Mouse (Mus musculus): ENCODE results near the gene Tspan1.

DNA sequence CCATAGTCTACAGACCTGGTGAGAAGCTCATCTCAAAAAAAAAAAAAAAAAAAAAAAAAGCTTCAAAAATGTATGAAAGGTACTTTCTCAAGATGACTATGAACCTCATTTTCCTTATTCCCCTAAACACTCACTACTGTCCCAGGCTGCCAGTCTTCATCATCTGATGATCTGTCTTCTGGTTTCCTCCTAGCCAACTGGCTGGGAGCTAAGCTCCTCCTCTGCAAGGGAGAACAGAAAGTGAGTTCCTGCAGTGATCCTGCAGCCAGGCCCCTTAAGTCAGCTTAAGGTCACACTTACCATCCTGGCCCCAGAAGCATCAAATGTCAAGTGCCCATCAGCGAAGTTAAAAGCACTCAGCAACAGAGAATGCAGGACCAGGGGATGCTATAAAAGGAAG, 44.6 kb downstream of the Tspan1 start:
- TF ChIP-seq BHLHE40 (IDR thresholded peaks at IDR 0.05; ENCODE audit: low read depth, low read length) (no peak), TCF12 (IDR thresholded peaks at IDR 0.05; ENCODE audit: low read depth, low read length) (no peak), POLR2AphosphoS2 (IDR thresholded peaks at IDR 0.05; ENCODE audit: low read depth, low read length) (no peak), KAT2A (IDR thresholded peaks at IDR 0.05; ENCODE audit: insufficient replicate concordance, low read length) (no peak), CTCF (conservative IDR thresholded peaks at IDR 0.05 in 1 of 2, IDR thresholded peaks at IDR 0.05 in 1 of 2; ENCODE audit: low read depth in 2 of 2, low read length in 2 of 2) (no peak), EP300 (IDR thresholded peaks at IDR 0.05; ENCODE audit: low read length) (no peak), POLR2A (IDR thresholded peaks at IDR 0.05; ENCODE audit: low read depth, low read length) (no peak), NRF1 (IDR thresholded peaks at IDR 0.05; ENCODE audit: low read depth, low read length) (no peak), MEF2A (IDR thresholded peaks at IDR 0.05; ENCODE audit: borderline replicate concordance, low read depth, low read length) (no peak), CHD1 (IDR thresholded peaks at IDR 0.05; ENCODE audit: low read depth, low read length) (no peak), ZNF384 (IDR thresholded peaks at IDR 0.05; ENCODE audit: low read depth, low read length) (no peak)

Measured in CH12.LX (cell line).